Mouse (Mus musculus) midbrain, embryonic 14.5 days (tissue): Measurements from ENCODE around the gene Tbc1d4. TPM values are rescaled to one million over a fixed set of nuclear protein-coding genes. Genes with fewer than 3 reads are reported as not detected.

Source experiments
- ATAC-seq: fragments of 200-750 bp; cut with Nextera tagmentation; 2 replicates; pipeline ENCODE4 v1.8.0; 2017; ENCODE audit warnings: moderate number of reproducible peaks, moderate library complexity; ENCODE audit not compliant: low FRiP score, low TSS enrichment
- DNase-seq: peaks from one replicate; pipeline ENCODE4 v3.0.0-alpha.2; 2015
- H3K27ac ChIP-seq: fragments of 300-500 bp; sonication (generic); replicated peaks from 2 replicates; pipeline ENCODE4 v1.5.1; 2014; ENCODE audit warnings: mild to moderate bottlenecking, low read depth, low read length, moderate library complexity
- H3K27me3 ChIP-seq: fragments of 300-500 bp; sonication (generic); 2 replicates; pipeline ENCODE4 v1.6.1; 2014; ENCODE audit warnings: low read length, control low read depth, mixed read lengths; ENCODE audit not compliant: control insufficient read depth, insufficient read depth
- H3K36me3 ChIP-seq: fragments of 300-500 bp; sonication (generic); 2 replicates; pipeline ENCODE4 v1.6.1; 2014; ENCODE audit warnings: low read length, control low read depth; ENCODE audit not compliant: control insufficient read depth, insufficient read depth
- H3K4me1 ChIP-seq: fragments of 300-500 bp; sonication (generic); 2 replicates; pipeline ENCODE4 v1.6.1; 2014; ENCODE audit warnings: mild to moderate bottlenecking, antibody characterized with exemption, low read length, control low read depth; ENCODE audit not compliant: control insufficient read depth, insufficient read depth
- H3K4me2 ChIP-seq: fragments of 300-500 bp; sonication (generic); 2 replicates; pipeline ENCODE4 v1.6.1; 2014; ENCODE audit warnings: mild to moderate bottlenecking, low read length, moderate library complexity
- H3K4me3 ChIP-seq: fragments of 300-500 bp; sonication (generic); replicated peaks from 2 replicates; pipeline ENCODE4 v1.5.1; 2014; ENCODE audit warnings: low read depth, low read length
- H3K9ac ChIP-seq: fragments of 300-500 bp; sonication (generic); replicated peaks from 2 replicates; pipeline ENCODE4 v1.6.1; 2014; ENCODE audit warnings: mild to moderate bottlenecking, low read length, moderate library complexity
- H3K9me3 ChIP-seq: fragments of 300-500 bp; sonication (generic); 2 replicates; pipeline ENCODE4 v1.6.1; 2016; ENCODE audit warnings: low read length, control low read depth, mixed read lengths; ENCODE audit not compliant: control insufficient read depth
- WGBS: fragments of 180-500 bp; shearing (Covaris S2); extraction: QIAGEN DNeasy Blood & Tissue Kit; methylation state at CpG from one replicate; pipeline ENCODE4 v1.1.7; 2014; 5-methylcytosine and 5-hydroxymethylcytosine counted together
- polyA plus RNA-seq: library from polyadenylated mRNA; unstranded; fragments of >200 nt; fragmentation: Nextera tagmentation; extraction: Ambion mirVana; gene quantifications from 2 replicates; pipeline ENCODE4 v1.2.1, GENCODE M21; 2014

Tbc1d4 gene
- polyA plus RNA-seq, 1 experiment from 2014 or later, result 8.9 TPM

DNA sequence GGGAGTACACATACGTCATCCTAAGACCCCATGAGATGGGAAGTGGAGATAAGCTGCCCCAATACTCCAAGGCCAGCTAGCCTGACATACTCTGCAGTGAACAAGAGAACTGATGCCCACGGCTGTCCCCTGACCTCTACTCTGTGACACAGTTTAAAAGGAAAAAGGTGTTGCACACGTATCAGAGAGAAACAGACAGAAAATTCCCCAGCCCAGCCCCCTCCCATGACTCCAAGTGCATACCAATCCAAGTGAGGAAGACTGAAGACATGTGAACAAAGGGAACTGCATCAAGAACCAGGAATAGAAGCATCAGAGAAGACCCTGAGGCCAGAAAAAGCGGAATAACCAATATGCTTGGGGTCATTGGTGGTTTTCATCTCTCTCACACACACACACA is 93.7 kb downstream of the Tbc1d4 start:
- Histone ChIP-seq H3K9me3 (no peaks in the 10 kb centered on the region), H3K4me2 (no peak overlapping the region), H3K4me3 (no peak overlapping the region), H3K27ac (no peak overlapping the region), H3K27me3 (no peaks in the 10 kb centered on the region), H3K36me3 (no peaks in the 10 kb centered on the region), H3K4me1 (0 out of 2 replicates have a peak, but pooled peaks cover 5% of the 10 kb centered on the region), H3K9ac (no peak overlapping the region)
- ATAC-seq (no peak), DNase-seq (no peak)
- WGBS, result 83% methylated on average over 4 of the region's 4 CpGs

DNA sequence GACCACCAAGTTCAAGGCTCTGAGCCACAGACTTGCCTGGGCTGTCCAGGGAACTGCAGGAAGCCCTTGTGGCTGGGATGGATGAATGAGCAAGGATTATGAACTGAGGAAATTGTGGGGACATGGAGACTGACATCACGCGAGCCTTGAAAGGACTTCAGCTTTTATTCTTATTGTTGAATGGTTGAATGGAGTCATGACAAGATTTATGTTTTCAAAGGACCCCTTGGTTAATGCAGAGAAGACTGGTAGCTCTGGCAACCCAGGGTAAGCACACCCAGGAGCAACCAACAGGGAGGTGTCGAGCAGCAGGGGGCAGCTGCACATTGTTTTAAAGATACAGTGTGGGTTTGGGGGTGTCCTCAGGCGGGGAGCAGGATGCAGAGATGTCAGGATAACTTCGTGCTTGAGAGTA is 94.4 kb downstream of the Tbc1d4 start:
- H3K36me3 ChIP-seq, result no peaks in the 10 kb centered on the region
- H3K9ac ChIP-seq, result no peak overlapping the region
- no peak overlapping the region for H3K4me3 ChIP-seq
- H3K27me3 ChIP-seq, result no peaks in the 10 kb centered on the region
- H3K4me2 ChIP-seq, result no peak overlapping the region
- no peaks in the 10 kb centered on the region for H3K9me3 ChIP-seq
- DNase-seq (no peak), ATAC-seq (no peak)
- 18% methylated on average over 5 of the region's 5 CpGs for WGBS
- H3K27ac ChIP-seq, result no peak overlapping the region
- 0 out of 2 replicates have a peak, but pooled peaks cover 5% of the 10 kb centered on the region for H3K4me1 ChIP-seq

DNA sequence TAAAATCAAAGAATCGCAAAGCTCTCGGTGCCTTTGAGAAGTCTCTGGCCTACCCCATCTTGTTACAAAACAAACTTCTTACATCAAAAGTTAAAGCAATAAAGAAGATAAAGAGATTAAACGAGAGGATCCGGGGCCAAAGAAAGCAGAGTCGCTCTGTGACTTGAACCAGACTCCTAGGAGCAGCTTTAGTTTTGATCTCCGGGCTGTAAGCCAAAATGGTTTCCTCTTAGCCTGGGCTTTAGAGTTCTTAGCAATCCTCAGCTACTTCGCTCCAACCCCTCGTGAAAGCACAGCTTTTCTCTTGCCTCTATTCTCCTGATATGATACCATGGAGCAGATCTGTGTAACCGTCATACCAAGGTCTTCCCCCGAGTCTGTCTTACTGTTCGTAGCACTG is 95.8 kb downstream of the Tbc1d4 start:
- H3K4me2 ChIP-seq, result no peak overlapping the region
- H3K4me3 ChIP-seq, result no peak overlapping the region
- no peaks in the 10 kb centered on the region for H3K27me3 ChIP-seq
- WGBS, result 75% methylated on average over 11 of the region's 11 CpGs
- 0 out of 2 replicates have a peak, but pooled peaks cover 5% of the 10 kb centered on the region for H3K4me1 ChIP-seq
- H3K27ac ChIP-seq, result no peak overlapping the region
- H3K36me3 ChIP-seq, result no peaks in the 10 kb centered on the region
- no peak for DNase-seq
- no peak overlapping the region for H3K9ac ChIP-seq
- ATAC-seq, result no peak
- no peaks in the 10 kb centered on the region for H3K9me3 ChIP-seq

DNA sequence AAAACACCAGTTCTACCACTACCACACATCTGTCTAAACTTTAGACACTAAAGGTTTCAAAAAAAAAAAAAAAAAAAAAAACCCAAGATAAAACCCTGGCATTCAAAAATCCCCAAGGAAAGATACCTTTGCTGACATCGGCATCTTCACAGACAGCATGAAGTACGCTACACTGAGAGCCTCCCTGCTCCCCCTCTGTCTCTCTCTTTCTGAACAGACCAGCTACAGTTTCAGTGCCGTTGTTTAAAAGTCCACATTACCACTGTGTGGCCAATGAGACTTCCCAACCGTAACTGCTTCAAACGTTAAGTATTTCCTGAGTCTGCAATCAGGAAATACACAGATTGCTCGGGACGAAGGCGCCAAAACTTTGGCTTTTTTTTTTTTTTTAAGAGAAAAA is 97.6 kb downstream of the Tbc1d4 start:
- Histone ChIP-seq H3K4me1 (0 out of 2 replicates have a peak, but pooled peaks cover 5% of the 10 kb centered on the region), H3K27ac (no peak overlapping the region), H3K9ac (no peak overlapping the region), H3K4me3 (no peak overlapping the region), H3K36me3 (no peaks in the 10 kb centered on the region), H3K4me2 (no peak overlapping the region), H3K9me3 (no peaks in the 10 kb centered on the region), H3K27me3 (no peaks in the 10 kb centered on the region)
- ATAC-seq (no peak), DNase-seq (no peak)
- 77% methylated on average over 8 of the region's 8 CpGs for WGBS

DNA sequence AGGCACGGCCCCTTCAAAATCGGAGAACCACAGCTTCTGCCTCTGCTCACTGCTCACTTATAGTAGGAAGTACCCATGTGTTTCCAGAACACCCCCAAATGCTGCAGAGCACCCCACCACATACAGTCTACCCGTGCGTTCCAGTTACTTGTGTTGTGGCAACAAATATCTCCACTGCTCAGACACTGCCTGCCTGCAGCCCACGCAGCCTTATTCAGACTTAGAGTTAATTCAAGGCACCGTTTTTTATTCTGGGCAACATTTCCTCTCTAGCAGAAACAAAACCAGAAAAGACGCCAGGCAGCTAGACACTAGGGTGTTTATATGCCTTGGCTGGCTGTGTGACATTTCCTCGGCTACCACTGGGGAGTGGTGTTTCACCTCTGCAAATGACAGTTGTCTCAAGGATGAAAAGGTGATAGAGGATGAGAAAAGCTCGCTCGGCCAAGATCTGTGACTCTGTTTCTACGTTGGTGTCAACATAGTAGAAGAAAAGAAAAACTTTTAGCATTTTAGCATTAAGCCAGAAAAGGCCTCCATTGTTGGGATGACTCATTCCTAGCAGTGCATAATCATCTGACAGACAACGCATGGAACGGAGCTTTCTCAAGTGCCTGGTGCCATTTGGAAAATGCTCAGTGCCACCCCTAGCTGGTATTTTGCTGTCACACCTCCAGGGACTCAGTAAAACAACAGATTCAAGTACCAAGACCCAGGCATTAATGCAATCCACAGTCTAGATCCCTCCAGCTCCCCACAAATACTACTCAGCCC is 98.3 kb downstream of the Tbc1d4 start:
- H3K36me3 ChIP-seq, result no peaks in the 10 kb centered on the region
- H3K27ac ChIP-seq, result no peak overlapping the region
- H3K4me2 ChIP-seq, result no peak overlapping the region
- 0 out of 2 replicates have a peak, but pooled peaks cover 5% of the 10 kb centered on the region for H3K4me1 ChIP-seq
- H3K27me3 ChIP-seq, result no peaks in the 10 kb centered on the region
- no peaks in the 10 kb centered on the region for H3K9me3 ChIP-seq
- H3K4me3 ChIP-seq, result no peak overlapping the region
- H3K9ac ChIP-seq, result no peak overlapping the region
- ATAC-seq, result no peak
- 81% methylated on average over 13 of the region's 13 CpGs for WGBS
- no peak for DNase-seq

DNA sequence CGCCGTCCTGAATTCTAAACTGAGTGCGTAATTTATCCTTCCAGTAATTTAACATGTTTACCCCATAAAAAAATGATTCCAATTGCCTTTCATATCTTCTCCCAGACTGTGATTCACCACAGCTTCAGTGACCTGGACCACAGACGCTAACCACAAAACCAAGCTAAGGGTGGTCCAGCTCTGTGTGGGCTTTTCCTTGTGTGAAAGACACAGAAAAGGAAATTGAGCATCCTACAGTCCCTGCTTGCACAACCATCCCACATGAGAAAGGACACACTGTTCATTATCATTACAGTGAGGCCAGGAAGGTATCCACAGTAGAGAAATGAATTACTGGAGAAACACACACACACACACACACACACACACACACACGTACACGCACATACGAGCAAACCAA is 99.2 kb downstream of the Tbc1d4 start:
- H3K4me1 ChIP-seq, result 0 out of 2 replicates have a peak, but pooled peaks cover 3% of the 10 kb centered on the region
- DNase-seq (no peak), ATAC-seq (no peak)
- no peak overlapping the region for H3K4me3 ChIP-seq
- H3K9me3 ChIP-seq, result no peaks in the 10 kb centered on the region
- no peak overlapping the region for H3K9ac ChIP-seq
- H3K27ac ChIP-seq, result no peak overlapping the region
- WGBS, result 88% methylated on average over 7 of the region's 7 CpGs
- no peak overlapping the region for H3K4me2 ChIP-seq
- H3K36me3 ChIP-seq, result no peaks in the 10 kb centered on the region
- no peaks in the 10 kb centered on the region for H3K27me3 ChIP-seq

DNA sequence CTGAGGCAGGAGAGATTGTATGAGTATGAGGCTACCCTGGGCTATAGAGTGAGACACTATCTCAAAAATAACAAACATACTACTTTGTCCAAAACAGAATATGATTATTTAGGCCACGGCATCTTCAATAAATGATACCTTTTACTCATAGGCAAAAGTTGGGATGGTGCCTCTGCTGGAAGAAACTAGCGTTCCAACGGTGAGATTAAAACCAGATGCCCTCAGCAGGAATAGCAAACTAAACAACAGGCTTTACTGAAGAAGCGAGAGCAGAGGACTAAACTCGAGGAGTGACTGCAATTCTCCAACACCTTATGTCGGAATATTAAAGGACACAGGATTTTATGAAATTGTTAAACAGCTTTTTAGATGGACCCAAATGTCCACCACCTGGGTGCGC is 101.0 kb downstream of the Tbc1d4 start:
- H3K36me3 ChIP-seq, result no peaks in the 10 kb centered on the region
- H3K4me2 ChIP-seq, result no peak overlapping the region
- 91% methylated on average over 7 of the region's 7 CpGs for WGBS
- H3K4me1 ChIP-seq, result no peaks in the 10 kb centered on the region
- H3K4me3 ChIP-seq, result no peak overlapping the region
- DNase-seq (no peak), ATAC-seq (no peak)
- H3K27me3 ChIP-seq, result no peaks in the 10 kb centered on the region
- no peak overlapping the region for H3K9ac ChIP-seq
- no peak overlapping the region for H3K27ac ChIP-seq
- no peaks in the 10 kb centered on the region for H3K9me3 ChIP-seq

DNA sequence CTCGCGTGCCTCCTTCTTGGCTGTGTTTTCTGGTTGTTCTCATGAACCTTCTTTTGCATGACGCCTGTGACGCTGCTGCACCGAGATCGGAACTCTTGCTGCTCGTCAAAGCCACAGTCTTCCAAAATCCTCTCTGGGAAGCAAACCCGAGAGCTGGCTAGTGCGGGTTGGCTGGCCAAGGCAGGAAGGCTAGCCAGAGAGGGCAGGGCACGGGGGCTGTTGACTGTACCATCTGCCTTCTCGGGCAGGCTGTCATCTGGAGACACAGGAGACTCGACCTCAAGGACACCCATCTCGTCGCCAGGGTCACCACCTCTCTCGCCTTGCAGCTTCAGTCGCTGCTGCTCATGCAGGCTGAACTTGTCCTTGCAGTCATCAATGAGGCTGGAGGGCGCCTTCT is 101.8 kb downstream of the Tbc1d4 start:
- 92% methylated on average over 17 of the region's 17 CpGs for WGBS
- Histone ChIP-seq H3K36me3 (no peaks in the 10 kb centered on the region), H3K9me3 (no peaks in the 10 kb centered on the region), H3K4me3 (no peak overlapping the region), H3K9ac (no peak overlapping the region), H3K4me2 (no peak overlapping the region), H3K27ac (no peak overlapping the region), H3K27me3 (no peaks in the 10 kb centered on the region), H3K4me1 (no peaks in the 10 kb centered on the region)
- ATAC-seq (no peak), DNase-seq (no peak)

DNA sequence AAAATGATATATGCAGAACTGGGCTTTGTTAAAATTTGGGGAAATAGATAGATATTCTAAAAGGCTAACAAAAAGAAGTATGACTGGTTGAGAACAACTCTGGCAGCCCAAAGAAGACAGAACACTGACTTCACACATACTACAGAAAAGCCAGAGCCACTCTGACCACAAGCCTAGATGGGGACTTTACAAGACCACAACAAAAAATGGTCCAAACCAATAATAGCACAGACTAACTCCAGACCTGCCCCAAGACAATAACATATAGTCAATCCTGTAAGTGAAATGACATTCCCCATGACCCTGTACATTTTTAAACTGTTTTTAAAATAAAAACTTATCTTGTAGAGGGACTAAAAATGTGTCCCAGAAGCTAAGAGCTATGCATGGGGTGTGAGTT is 103.2 kb downstream of the Tbc1d4 start:
- no peaks in the 10 kb centered on the region for H3K4me1 ChIP-seq
- H3K36me3 ChIP-seq, result no peaks in the 10 kb centered on the region
- H3K27me3 ChIP-seq, result no peaks in the 10 kb centered on the region
- no peak overlapping the region for H3K4me3 ChIP-seq
- H3K9me3 ChIP-seq, result no peaks in the 10 kb centered on the region
- DNase-seq (no peak), ATAC-seq (no peak)
- no peak overlapping the region for H3K27ac ChIP-seq
- H3K4me2 ChIP-seq, result no peak overlapping the region
- no peak overlapping the region for H3K9ac ChIP-seq
